Mouse (Mus musculus): ENCODE measurements around the gene Tbkbp1. TPM values are rescaled to one million over a fixed set of nuclear protein-coding genes. Genes with fewer than 3 reads are reported as not detected.

The Tbkbp1 gene
- total RNA-seq, 2 experiments from 2014 or later, result 7.1 to 9.9 TPM

Small RNA genes within 50 kb of the gene (microRNA-seq; reads per million reads assigned to microRNA genes)
- gene Mir7235, result 0 to 0.64 reads per million in 2 experiments

Other genes with a start within 250 kb of the Tbkbp1 start
- gene Cdk5rap3, start 235.0 kb downstream of the Tbkbp1 start, total RNA-seq (2021), result 10 to 100 TPM; 30.0 to 39.3 TPM
- gene Prr15l, start 223.4 kb downstream of the Tbkbp1 start, total RNA-seq (2021), result not detected
- 1 to 10 TPM; 8.4 to 9.4 TPM for gene Pnpo, start 207.5 kb downstream of the Tbkbp1 start, total RNA-seq (2021)
- 10 to 100 TPM; 15.2 to 15.9 TPM for gene Sp2, start 168.5 kb downstream of the Tbkbp1 start, total RNA-seq (2021)
- under 1 TPM; 0.21 to 0.77 TPM for gene Sp6, start 138.1 kb downstream of the Tbkbp1 start, total RNA-seq (2021)
- 10 to 100 TPM; 11.3 to 11.4 TPM for gene Scrn2, start 121.6 kb downstream of the Tbkbp1 start, total RNA-seq (2021)
- gene Lrrc46, start 110.1 kb downstream of the Tbkbp1 start, total RNA-seq (2021), result under 1 TPM in 1 of 2 experiments, not detected in 1; 0.16 TPM
- 10 to 100 TPM; 45.1 to 45.6 TPM for gene Mrpl10, start 109.9 kb downstream of the Tbkbp1 start, total RNA-seq (2021)
- gene Osbpl7, start 100.9 kb downstream of the Tbkbp1 start, total RNA-seq (2021), result 1 to 10 TPM; 3.4 to 6.4 TPM
- gene Tbx21, start 36.2 kb downstream of the Tbkbp1 start, total RNA-seq (2021), result 1 to 10 TPM; 1.3 to 1.7 TPM
- gene Kpnb1, start 36.4 kb upstream of the Tbkbp1 start, total RNA-seq (2021), result 10 to 100 TPM; 72.9 to 87.5 TPM
- gene Npepps, start 129.1 kb upstream of the Tbkbp1 start, total RNA-seq (2021), result 10 to 100 TPM; 52.1 to 57.5 TPM
- 10 to 100 TPM; 28.5 to 33.8 TPM for gene Mrpl45, start 164.2 kb upstream of the Tbkbp1 start, total RNA-seq (2021)
- under 1 TPM; 0.07 to 0.09 TPM for gene Gpr179, start 200.6 kb upstream of the Tbkbp1 start, total RNA-seq (2021)
- gene Socs7, start 211.1 kb upstream of the Tbkbp1 start, total RNA-seq (2021), result 10 to 100 TPM; 33.7 to 34.8 TPM